Mouse (Mus musculus) stomach, embryonic 14.5 days (tissue): ENCODE measurements around the gene Ifnz. TPM values are rescaled to one million over a fixed set of nuclear protein-coding genes. Genes with fewer than 3 reads are reported as not detected.
"Not testable (repeated sequence)": the region's sequence is repeated elsewhere in the genome, so short reads cannot be mapped to it uniquely, and the experiment has no call there.

Experiments
- ATAC-seq: fragments of 200-750 bp; cut with Nextera tagmentation; 2 replicates; pipeline ENCODE4 v1.8.0; 2017; ENCODE audit warnings: low read depth, moderate TSS enrichment; ENCODE audit not compliant: insufficient number of reproducible peaks, insufficient read depth, low FRiP score
- H3K27ac ChIP-seq: fragments of 300-500 bp; sonication (generic); 2 replicates; pipeline ENCODE4 v1.5.1; 2014; ENCODE audit warnings: mild to moderate bottlenecking, low read length, moderate library complexity, mixed read lengths
- H3K27me3 ChIP-seq: fragments of 300-500 bp; sonication (generic); 2 replicates; pipeline ENCODE4 v1.6.1; 2014; ENCODE audit warnings: low read length, control low read depth, mixed read lengths; ENCODE audit not compliant: control insufficient read depth, insufficient read depth
- H3K36me3 ChIP-seq: fragments of 300-500 bp; sonication (generic); 2 replicates; pipeline ENCODE4 v1.6.1; 2014; ENCODE audit warnings: mild to moderate bottlenecking, control low read depth, low read length, moderate library complexity, mixed read lengths; ENCODE audit not compliant: control insufficient read depth, insufficient read depth
- H3K4me1 ChIP-seq: fragments of 300-500 bp; sonication (generic); 2 replicates; pipeline ENCODE4 v1.6.1; 2014; ENCODE audit warnings: low read length, control low read depth, mixed read lengths; ENCODE audit not compliant: control insufficient read depth, insufficient read depth
- H3K4me2 ChIP-seq: fragments of 300-500 bp; sonication (generic); replicated peaks from 2 replicates; pipeline ENCODE4 v1.6.1; 2014; ENCODE audit warnings: low read depth, low read length, control low read depth
- H3K4me3 ChIP-seq: fragments of 300-500 bp; sonication (generic); 2 replicates; pipeline ENCODE4 v1.5.1; 2014; ENCODE audit warnings: low read depth, low read length, control low read depth
- H3K9ac ChIP-seq: fragments of 300-500 bp; sonication (generic); replicated peaks from 2 replicates; pipeline ENCODE4 v1.6.1; 2014; ENCODE audit warnings: low read depth, mild to moderate bottlenecking, control low read depth, low read length, moderate library complexity, mixed read lengths
- H3K9me3 ChIP-seq: fragments of 300-500 bp; sonication (generic); 2 replicates; pipeline ENCODE4 v1.6.1; 2016; ENCODE audit warnings: low read depth, low read length, control low read depth; ENCODE audit not compliant: control insufficient read depth
- WGBS: fragments of 180-500 bp; shearing (Covaris S2); extraction: QIAGEN DNeasy Blood & Tissue Kit; methylation state at CpG from one replicate; pipeline ENCODE4 v1.1.7; 2014; 5-methylcytosine and 5-hydroxymethylcytosine counted together
- polyA plus RNA-seq: library from polyadenylated mRNA; unstranded; fragments of >200 nt; fragmentation: Nextera tagmentation; extraction: Ambion mirVana; gene quantifications from 2 replicates; pipeline ENCODE4 v1.2.1, GENCODE M21; 2014

The Ifnz gene
- polyA plus RNA-seq = not detected in 2 replicates

DNA sequence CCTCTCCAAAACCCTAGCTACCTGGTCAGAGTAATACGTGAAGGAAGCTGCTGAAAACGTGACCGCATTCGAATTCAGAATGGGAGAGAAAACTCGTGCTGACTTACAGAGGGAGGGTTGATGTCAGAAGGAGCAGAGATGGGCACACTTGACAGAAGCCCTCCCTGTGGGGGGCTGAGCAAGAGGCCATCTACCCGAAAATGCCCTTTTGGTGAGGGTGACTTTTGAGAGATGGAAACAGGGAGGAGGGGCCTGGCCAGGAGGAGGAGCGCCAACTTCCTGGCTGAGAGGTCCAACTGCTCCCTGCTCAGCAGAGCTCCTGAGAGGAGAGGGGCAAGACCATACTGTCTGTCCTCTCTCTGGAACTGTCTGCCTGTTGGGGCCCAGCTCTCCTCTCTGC is at the start of gene Ifnz:
Gene Ifnz, plus strand, starts transcription at position 301 of the 400 bp plus-strand sequence.
- H3K27me3 ChIP-seq, H3K27ac ChIP-seq, H3K4me1 ChIP-seq, H3K4me3 ChIP-seq, ATAC-seq, H3K9me3 ChIP-seq, H3K9ac ChIP-seq, H3K36me3 ChIP-seq: not testable (repeated sequence)
- 11% methylated on average over 1 of the region's 7 CpGs for WGBS
- 0 out of 2 replicates have a peak within 1 kb of the TSS, but pooled peaks have one; percentile 18 for H3K4me2 ChIP-seq

DNA sequence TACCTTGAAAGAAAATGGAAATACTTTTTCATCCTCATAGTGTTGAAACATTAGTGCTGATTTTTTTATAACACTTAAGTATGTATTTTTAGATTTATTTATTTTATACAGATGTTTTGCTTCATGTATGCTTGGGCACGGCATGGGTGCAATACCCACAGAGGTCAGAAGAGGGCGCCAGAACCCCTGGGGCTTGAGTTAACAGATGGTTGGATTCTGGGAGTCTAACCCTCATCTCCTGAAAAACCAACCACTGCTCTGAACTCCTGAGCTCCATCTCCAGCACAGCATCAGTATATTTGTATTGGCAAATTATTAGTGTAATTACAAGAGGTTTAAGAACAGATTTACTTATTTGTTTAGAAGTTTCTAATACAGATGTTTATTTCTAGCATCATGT is 43.5 kb upstream of the Ifnz start:
- no peak for ATAC-seq

DNA sequence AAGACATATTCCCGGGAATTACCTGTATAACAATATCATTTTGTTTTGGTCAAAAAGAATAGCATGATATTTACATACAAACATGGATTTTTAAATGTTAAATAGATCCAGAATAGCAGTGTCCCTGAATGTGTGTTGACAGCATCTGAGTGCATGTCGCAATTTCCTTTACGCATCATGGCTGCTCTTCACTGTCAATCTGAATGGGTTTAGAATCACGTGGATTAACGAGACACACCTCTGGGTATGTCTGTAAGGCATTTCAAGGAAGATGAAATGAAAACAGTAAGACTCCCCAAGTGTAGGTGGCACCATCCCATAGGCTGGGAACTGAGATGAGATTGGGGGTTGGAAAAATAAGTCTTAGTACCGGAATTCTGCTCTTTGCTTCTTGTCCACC is 42.9 kb upstream of the Ifnz start:
- no peak for ATAC-seq
- 91% methylated on average over 6 of the region's 6 CpGs for WGBS
- H3K27ac ChIP-seq = no peak overlapping the region
- H3K9me3 ChIP-seq = no peaks in the 10 kb centered on the region
- H3K9ac ChIP-seq = no peak overlapping the region
- H3K36me3 ChIP-seq = no peaks in the 10 kb centered on the region
- no peak overlapping the region for H3K4me3 ChIP-seq
- no peak overlapping the region for H3K4me2 ChIP-seq
- H3K27me3 ChIP-seq = no peaks in the 10 kb centered on the region
- no peaks in the 10 kb centered on the region for H3K4me1 ChIP-seq

More for the DNA sequence above, 43.5 kb upstream of the Ifnz start:
- no peak overlapping the region for H3K4me2 ChIP-seq
- no peaks in the 10 kb centered on the region for H3K9me3 ChIP-seq
- no peak overlapping the region for H3K27ac ChIP-seq
- no peaks in the 10 kb centered on the region for H3K27me3 ChIP-seq
- 7% methylated on average over 2 of the region's 2 CpGs for whole genome bisulfite sequencing
- no peaks in the 10 kb centered on the region for H3K36me3 ChIP-seq
- no peak overlapping the region for H3K4me3 ChIP-seq
- H3K4me1 ChIP-seq = no peaks in the 10 kb centered on the region
- H3K9ac ChIP-seq = no peak overlapping the region

DNA sequence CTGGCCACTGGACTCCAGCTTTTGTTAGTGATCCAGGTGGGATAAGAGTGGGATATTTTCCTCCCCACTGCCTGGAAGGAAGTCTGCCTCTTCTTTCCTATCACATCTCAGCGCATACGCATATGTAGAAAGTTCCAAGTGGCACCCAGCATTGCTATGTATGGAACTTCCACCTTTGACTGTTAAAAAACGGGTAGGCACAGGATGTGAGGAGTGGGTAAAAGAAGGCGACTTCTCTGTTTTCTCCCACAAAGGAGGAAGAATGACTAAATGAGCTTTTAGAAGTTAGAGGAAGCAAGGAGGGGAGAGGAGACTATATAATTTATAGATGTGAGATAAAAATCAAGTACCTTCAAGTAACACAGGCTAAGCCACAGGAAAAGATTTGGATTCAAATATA is 40.5 kb upstream of the Ifnz start:
- H3K4me3 ChIP-seq = no peak overlapping the region
- H3K4me1 ChIP-seq = no peaks in the 10 kb centered on the region
- no peak overlapping the region for H3K4me2 ChIP-seq
- H3K27me3 ChIP-seq = no peaks in the 10 kb centered on the region
- no peak overlapping the region for H3K27ac ChIP-seq
- H3K9me3 ChIP-seq = no peaks in the 10 kb centered on the region
- no peak overlapping the region for H3K9ac ChIP-seq
- 88% methylated on average over 4 of the region's 4 CpGs for WGBS
- no peaks in the 10 kb centered on the region for H3K36me3 ChIP-seq
- no peak for ATAC-seq

DNA sequence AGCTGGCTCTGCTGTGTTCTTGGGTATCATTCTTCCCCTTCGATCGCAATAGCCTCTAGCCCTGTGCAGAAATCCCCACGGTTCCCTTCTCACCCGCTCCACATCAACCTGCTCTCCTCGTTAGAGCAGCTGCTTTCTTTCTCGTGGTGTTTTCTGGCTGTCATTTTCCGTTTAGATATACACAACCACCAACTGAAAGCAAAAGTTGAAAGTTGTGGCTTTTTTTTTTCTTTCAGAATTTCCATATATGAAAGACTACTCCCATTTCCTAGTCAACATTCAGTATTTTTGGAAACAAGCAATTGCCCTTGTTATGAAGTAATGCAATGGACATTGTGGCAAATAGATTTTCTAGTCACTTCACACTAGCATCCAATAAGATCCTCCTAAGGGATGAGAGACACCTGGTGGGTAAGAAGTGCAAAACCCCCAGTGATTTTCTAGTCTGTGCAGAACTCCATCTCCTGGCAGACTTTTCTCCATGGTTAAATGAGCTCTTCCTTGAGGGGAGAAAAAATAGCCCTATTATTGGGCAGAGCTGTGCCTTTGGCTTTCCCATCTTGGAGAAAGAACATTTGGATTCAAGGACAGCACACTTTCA is 39.1 kb upstream of the Ifnz start:
- Histone ChIP-seq H3K36me3 (no peaks in the 10 kb centered on the region), H3K9me3 (no peaks in the 10 kb centered on the region), H3K4me3 (no peak overlapping the region), H3K9ac (no peak overlapping the region), H3K27me3 (no peaks in the 10 kb centered on the region), H3K27ac (peak overlapping the region; percentile 35; the same call in 1 of the 2 replicates), H3K4me1 (no peaks in the 10 kb centered on the region), H3K4me2 (no peak overlapping the region)
- WGBS = 58% methylated on average over 7 of the region's 7 CpGs
- no peak for ATAC-seq

DNA sequence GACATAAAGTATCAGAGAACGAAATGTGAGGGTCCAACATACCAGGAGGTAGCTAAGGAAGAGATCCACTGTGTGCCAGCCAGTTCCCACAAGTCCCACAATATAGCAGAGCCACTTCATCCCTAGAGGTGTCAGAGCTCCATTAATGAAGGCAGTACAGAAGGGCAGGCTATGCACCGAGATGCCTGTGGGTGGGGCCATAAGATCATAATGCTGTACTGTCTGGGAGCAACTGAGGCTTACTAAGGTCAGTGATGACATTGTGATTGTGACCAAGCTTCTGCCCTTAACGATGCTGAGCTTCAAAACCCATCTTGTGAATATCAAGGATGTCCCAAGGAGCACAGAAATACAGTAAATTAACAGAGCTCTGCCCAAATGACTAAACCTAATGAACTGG is 37.7 kb upstream of the Ifnz start:
- Histone ChIP-seq H3K27me3 (no peaks in the 10 kb centered on the region), H3K27ac (no peak overlapping the region), H3K4me3 (no peak overlapping the region), H3K4me1 (no peaks in the 10 kb centered on the region), H3K4me2 (no peak overlapping the region), H3K36me3 (no peaks in the 10 kb centered on the region), H3K9me3 (no peaks in the 10 kb centered on the region), H3K9ac (no peak overlapping the region)
- ATAC-seq = no peak
- WGBS = 71% methylated on average over 3 of the region's 3 CpGs

DNA sequence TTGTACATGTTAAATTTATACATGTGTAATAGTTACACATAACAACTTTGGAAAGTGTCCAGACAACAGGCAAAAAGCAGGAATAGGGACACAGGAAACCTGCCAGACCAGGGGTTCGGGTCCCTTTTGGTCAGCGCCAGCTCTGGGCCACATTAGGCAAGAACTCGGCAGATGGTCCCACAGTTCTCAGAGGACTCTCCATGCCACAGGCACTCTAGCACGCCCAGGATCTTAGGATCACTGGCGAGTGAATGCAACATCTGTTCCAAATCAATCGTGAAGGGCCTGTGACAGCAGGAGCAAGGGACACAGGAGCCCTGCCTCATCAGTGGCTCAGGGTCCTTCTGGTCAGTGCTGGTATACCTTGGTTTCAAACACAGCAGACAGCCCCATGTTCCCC is 32.0 kb upstream of the Ifnz start:
- no peaks in the 10 kb centered on the region for H3K9me3 ChIP-seq
- no peak overlapping the region for H3K4me3 ChIP-seq
- H3K9ac ChIP-seq = no peak overlapping the region
- 50% methylated on average over 6 of the region's 6 CpGs for WGBS
- ATAC-seq = no peak
- no peak overlapping the region for H3K27ac ChIP-seq
- no peaks in the 10 kb centered on the region for H3K36me3 ChIP-seq
- no peaks in the 10 kb centered on the region for H3K4me1 ChIP-seq
- no peak overlapping the region for H3K4me2 ChIP-seq
- H3K27me3 ChIP-seq = no peaks in the 10 kb centered on the region

DNA sequence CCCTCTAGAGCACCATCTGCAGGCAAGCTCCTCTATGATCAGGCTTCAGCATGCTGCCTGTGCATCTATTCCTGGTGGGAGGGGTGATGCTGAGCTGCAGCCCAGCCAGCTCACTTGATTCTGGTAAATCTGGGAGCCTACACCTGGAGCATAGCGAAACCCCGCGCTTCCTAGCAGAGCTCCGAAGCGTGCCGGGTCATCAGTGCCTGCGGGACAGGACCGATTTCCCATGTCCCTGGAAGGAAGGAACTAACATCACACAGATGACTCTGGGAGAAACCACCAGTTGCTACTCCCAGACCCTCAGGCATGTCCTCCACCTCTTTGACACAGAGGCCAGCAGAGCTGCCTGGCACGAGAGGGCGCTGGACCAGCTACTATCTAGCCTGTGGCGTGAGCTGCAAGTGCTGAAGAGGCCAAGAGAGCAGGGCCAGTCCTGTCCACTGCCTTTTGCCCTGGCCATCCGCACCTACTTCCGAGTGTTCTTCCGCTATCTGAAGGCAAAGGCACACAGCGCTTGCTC is 27.1 kb upstream of the Ifnz start, which contains the start of gene Gm13271:
Gene Gm13271, plus strand, starts transcription at position 51 of the 523 bp plus-strand sequence.
- ATAC-seq, H3K27me3 ChIP-seq, H3K4me2 ChIP-seq, H3K9me3 ChIP-seq, H3K36me3 ChIP-seq, H3K4me3 ChIP-seq, H3K27ac ChIP-seq, H3K4me1 ChIP-seq, H3K9ac ChIP-seq: not testable (repeated sequence)
- 67% methylated on average over 15 of the region's 15 CpGs for WGBS
